8 mouse cellular contexts compared by ENCODE assay signal in genomic region chr8:90793710-90794109, GRCm38 (mm10). TPM values are rescaled to one million over a fixed set of nuclear protein-coding genes. Genes with fewer than 3 reads are reported as not detected.
DNase-seq lines count a peak whose midpoint lies in the region; ATAC-seq and TF ChIP-seq lines count a peak whose summit lies in the region.

No protein-coding gene starts in this region.

- no peaks in the 10 kb centered on the region for H3K27me3 ChIP-seq in hindbrain, embryonic 10.5 days (ENCODE audit: insufficient read depth, poor library complexity, severe bottlenecking)
- no peaks in the 10 kb centered on the region for H3K27me3 ChIP-seq in hindbrain, embryonic 13.5 days
- no peaks in the 10 kb centered on the region for H3K27me3 ChIP-seq in intestine, embryonic 16.5 days (replicated peaks; ENCODE audit: control insufficient read depth, insufficient read depth, low read length)
- no peaks in the 10 kb centered on the region for H3K27me3 ChIP-seq in midbrain, postnatal 0 days (ENCODE audit: insufficient read depth, low read length)
- no peaks in the 10 kb centered on the region for H3K27me3 ChIP-seq in splenic B cell, adult 2 months (ENCODE audit: control insufficient read depth, insufficient read depth, low read length, poor library complexity, severe bottlenecking)

- DNase-seq in hindbrain, embryonic 10.5 days (ENCODE audit: low spot score): peak; percentile 71
- DNase-seq in cerebellum, adult 9-10 months: peak; percentile 68
- DNase-seq in frontal cortex, postnatal 25 days (ENCODE audit: low spot score in 2 of 2): peak; percentile 70 to 87
- peak; percentile 87 to 90 for DNase-seq in left cerebral cortex, postnatal 25 days (ENCODE audit: low spot score in 2 of 2)
- peak; percentile 90 for DNase-seq in midbrain, postnatal 0 days (ENCODE audit: low spot score)
- DNase-seq in splenic B cell, adult 2 months (ENCODE audit: low read depth, low spot score): peak; percentile 81

- no peak for ATAC-seq in hindbrain, embryonic 13.5 days (ENCODE audit: low FRiP score)
- peak; percentile 62; the same call in 1 of the 2 replicates for ATAC-seq in intestine, embryonic 16.5 days
- ATAC-seq in midbrain, postnatal 0 days (ENCODE audit: low FRiP score): no peak

- H3K36me3 ChIP-seq in hindbrain, embryonic 10.5 days: no peaks in the 10 kb centered on the region
- H3K36me3 ChIP-seq in hindbrain, embryonic 13.5 days: no peaks in the 10 kb centered on the region
- no peaks in the 10 kb centered on the region for H3K36me3 ChIP-seq in intestine, embryonic 16.5 days (ENCODE audit: control insufficient read depth, insufficient read depth, low read length)
- H3K36me3 ChIP-seq in midbrain, postnatal 0 days (ENCODE audit: insufficient read depth, low read length): no peaks in the 10 kb centered on the region
- no peaks in the 10 kb centered on the region for H3K36me3 ChIP-seq in splenic B cell, adult 2 months (ENCODE audit: control insufficient read depth, insufficient read depth, low read length, poor library complexity, severe bottlenecking)

- H3K9me3 ChIP-seq in hindbrain, embryonic 10.5 days: no peaks in the 10 kb centered on the region
- H3K9me3 ChIP-seq in hindbrain, embryonic 13.5 days: no peaks in the 10 kb centered on the region
- H3K9me3 ChIP-seq in intestine, embryonic 16.5 days (ENCODE audit: control insufficient read depth, low read length): no peaks in the 10 kb centered on the region
- H3K9me3 ChIP-seq in midbrain, postnatal 0 days (ENCODE audit: low read length): no peaks in the 10 kb centered on the region

- 5% methylated on average over 3 of the region's 3 CpGs for WGBS in hindbrain, embryonic 10.5 days
- WGBS in hindbrain, embryonic 13.5 days: 0% methylated on average over 3 of the region's 3 CpGs
- WGBS in intestine, embryonic 16.5 days: 6% methylated on average over 3 of the region's 3 CpGs
- WGBS in midbrain, postnatal 0 days: 3% methylated on average over 3 of the region's 3 CpGs

- H3K9ac ChIP-seq in hindbrain, embryonic 13.5 days: no peak overlapping the region
- no peak overlapping the region for H3K9ac ChIP-seq in intestine, embryonic 16.5 days (ENCODE audit: low read depth, low read length)
- no peak overlapping the region for H3K9ac ChIP-seq in midbrain, postnatal 0 days (replicated peaks; ENCODE audit: low read length, poor library complexity, severe bottlenecking)

- H3K4me2 ChIP-seq in hindbrain, embryonic 13.5 days: no peak overlapping the region
- H3K4me2 ChIP-seq in intestine, embryonic 16.5 days (ENCODE audit: low read depth, low read length): no peak overlapping the region
- H3K4me2 ChIP-seq in midbrain, postnatal 0 days (ENCODE audit: low read depth, low read length, poor library complexity, severe bottlenecking): no peak overlapping the region

- no peak overlapping the region for H3K4me3 ChIP-seq in hindbrain, embryonic 10.5 days
- no peak overlapping the region for H3K4me3 ChIP-seq in hindbrain, embryonic 13.5 days
- H3K4me3 ChIP-seq in intestine, embryonic 16.5 days (ENCODE audit: low read length): no peak overlapping the region
- H3K4me3 ChIP-seq in midbrain, postnatal 0 days (ENCODE audit: low read depth, low read length): no peak overlapping the region

- peak; percentile 95 for TF ChIP-seq CTCF in midbrain, postnatal 0 days (IDR thresholded peaks at IDR 0.05)

- intact Hi-C loops in left cerebral cortex, postnatal 25 days (cut with DNase I): loop anchor here (1.0 to 5.0 kb wide), 3 partner anchors 81 to 943 kb away; no protein-coding TSS in a partner anchor

- H3K4me1 ChIP-seq in hindbrain, embryonic 10.5 days (replicated peaks): peaks cover 18% of the 10 kb centered on the region
- peaks cover 12% of the 10 kb centered on the region; the same call in 1 of the 2 replicates for H3K4me1 ChIP-seq in hindbrain, embryonic 13.5 days (replicated peaks)
- H3K4me1 ChIP-seq in intestine, embryonic 16.5 days (ENCODE audit: control insufficient read depth, insufficient read depth, low read length): peaks cover 5% of the 10 kb centered on the region; the same call in 1 of the 2 replicates
- no peaks in the 10 kb centered on the region for H3K4me1 ChIP-seq in midbrain, postnatal 0 days (ENCODE audit: insufficient read depth, low read length)

- peak overlapping the region; percentile 73; the same call in 1 of the 2 replicates for H3K27ac ChIP-seq in hindbrain, embryonic 10.5 days
- no peak overlapping the region for H3K27ac ChIP-seq in hindbrain, embryonic 13.5 days
- no peak overlapping the region for H3K27ac ChIP-seq in intestine, embryonic 16.5 days (ENCODE audit: low read length)
- H3K27ac ChIP-seq in midbrain, postnatal 0 days (ENCODE audit: low read depth, low read length): no peak overlapping the region

RNA-seq across cellular contexts. Expression of gene Gm19935, which starts 23.5 kb away (rescaled TPM):
- polyA plus RNA-seq in hindbrain, embryonic 10.5 days (2016; fragmentation: Nextera tagmentation; extraction: Ambion mirVana): 0.16 and 0.73 TPM in 2 replicates
- 1.9 and 3.0 TPM in 2 replicates for polyA plus RNA-seq in hindbrain, embryonic 13.5 days (2015; fragmentation: Nextera tagmentation; extraction: Ambion mirVana)
- 0.18 TPM in 1 of 2 replicates, not detected in the other for polyA plus RNA-seq in intestine, embryonic 16.5 days (2015; fragmentation: Nextera tagmentation; extraction: Ambion mirVana)
- total RNA-seq in left cerebral cortex, postnatal 25 days (2021): 1 to 10 TPM in 1 of 2 experiments, under 1 TPM in 1; 0.92 to 1.0 TPM
- total RNA-seq in midbrain, postnatal 0 days (2014; rRNA removed): 1.4 and 1.8 TPM in 2 replicates
- polyA plus RNA-seq in midbrain, postnatal 0 days (2015; fragmentation: Nextera tagmentation; extraction: Ambion mirVana): 1.8 and 2.5 TPM in 2 replicates

RNA-seq across cellular contexts. Expression of gene Chd9, which starts 34.4 kb away (rescaled TPM):
- 38.0 and 40.2 TPM in 2 replicates for polyA plus RNA-seq in hindbrain, embryonic 10.5 days (2016; fragmentation: Nextera tagmentation; extraction: Ambion mirVana)
- polyA plus RNA-seq in hindbrain, embryonic 13.5 days (2015; fragmentation: Nextera tagmentation; extraction: Ambion mirVana): 76.4 and 89.0 TPM in 2 replicates
- 283 and 397 TPM in 2 replicates for polyA plus RNA-seq in intestine, embryonic 16.5 days (2015; fragmentation: Nextera tagmentation; extraction: Ambion mirVana)
- total RNA-seq in left cerebral cortex, postnatal 25 days (2021): 100 to 1,000 TPM; 194 to 203 TPM
- total RNA-seq in midbrain, postnatal 0 days (2014; rRNA removed): 82.7 and 97.4 TPM in 2 replicates
- polyA plus RNA-seq in midbrain, postnatal 0 days (2015; fragmentation: Nextera tagmentation; extraction: Ambion mirVana): 74.0 and 78.5 TPM in 2 replicates
